Mouse (Mus musculus) lung, adult 2 months (tissue): ENCODE data around the gene Msi2.

Experiments used
- CTCF ChIP-seq: fragments of 200-500 bp; IDR thresholded peaks from 2 replicates; pipeline ENCODE4 v1.5.1; 2011; ENCODE audit warnings: mild to moderate bottlenecking, low read length, control low read depth; ENCODE audit not compliant: insufficient read depth
- POLR2A ChIP-seq: fragments of 200-500 bp; IDR thresholded peaks from 2 replicates; pipeline ENCODE4 v1.6.1; 2011; ENCODE audit warnings: low read depth, mild to moderate bottlenecking, control low read depth, low read length, borderline replicate concordance; ENCODE audit errors: extremely low read depth

- TF ChIP-seq POLR2A: no peak
- no peak for TF ChIP-seq CTCF
These were observed 141.9 kb downstream of the Msi2 start for GRCm38 (mm10) chr11:88576233-88576998.
